ENCODE assay signal across 13 mouse cellular contexts in the genomic region with DNA sequence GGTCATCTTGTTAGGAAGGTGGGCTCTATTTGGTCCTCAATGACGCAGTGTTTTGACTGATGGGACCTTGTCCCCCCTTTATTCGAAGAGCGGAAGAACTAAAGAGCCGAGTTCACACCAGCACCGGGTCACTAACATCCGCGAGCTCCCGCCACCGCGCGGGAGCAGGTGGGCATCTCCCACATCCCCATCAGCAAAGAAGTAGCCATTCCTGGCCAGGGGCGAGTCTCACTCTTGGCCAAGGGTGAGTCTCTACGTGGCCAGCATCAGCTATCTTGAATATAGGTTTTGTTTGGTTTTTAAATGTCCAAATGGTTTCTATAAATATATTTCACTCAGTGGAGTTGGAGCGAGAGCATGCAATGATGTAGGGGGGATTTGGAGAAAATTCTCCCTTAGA. TPM values are rescaled to one million over a fixed set of nuclear protein-coding genes. Genes with fewer than 3 reads are reported as not detected.
DNase-seq lines count a peak whose midpoint lies in the region; ATAC-seq lines count a peak whose summit lies in the region.
"Had no signal": no experiment of that assay in that cellular context is flagged by ENCODE, and none has a peak within 500 bp of the region (broad histone marks: within the 10 kb centered on the region; RNA-seq: fewer than 3 reads in every experiment).

No protein-coding gene starts in this region.

- 2% methylated on average over 14 of the region's 14 CpGs for WGBS in hindbrain, embryonic 10.5 days
- WGBS in hindbrain, embryonic 11.5 days = under 1% methylated on average over 14 of the region's 14 CpGs
- WGBS in embryonic facial prominence, embryonic 12.5 days = 3% methylated on average over 14 of the region's 14 CpGs
- WGBS in hindbrain, embryonic 15.5 days = under 1% methylated on average over 14 of the region's 14 CpGs

- H3K36me3 ChIP-seq in hindbrain, embryonic 10.5 days = no peaks in the 10 kb centered on the region
- H3K36me3 ChIP-seq in hindbrain, embryonic 11.5 days (ENCODE audit: control insufficient read depth, insufficient read depth, low read length) = no peaks in the 10 kb centered on the region
- no peaks in the 10 kb centered on the region for H3K36me3 ChIP-seq in embryonic facial prominence, embryonic 12.5 days
- H3K36me3 ChIP-seq in hindbrain, embryonic 15.5 days = no peaks in the 10 kb centered on the region
- H3K36me3 ChIP-seq: heart, embryonic 12.5 days had no signal

- no peak overlapping the region for H3K4me3 ChIP-seq in hindbrain, embryonic 10.5 days
- no peak overlapping the region for H3K4me3 ChIP-seq in hindbrain, embryonic 11.5 days (ENCODE audit: low read depth, low read length)
- no peak overlapping the region for H3K4me3 ChIP-seq in embryonic facial prominence, embryonic 12.5 days
- H3K4me3 ChIP-seq in hindbrain, embryonic 15.5 days = no peak overlapping the region; the same call in 1 of the 2 replicates
- H3K4me3 ChIP-seq: heart, embryonic 12.5 days had no signal

- H3K4me1 ChIP-seq in hindbrain, embryonic 10.5 days (replicated peaks) = peaks cover 48% of the 10 kb centered on the region
- H3K4me1 ChIP-seq in hindbrain, embryonic 11.5 days (replicated peaks; ENCODE audit: control insufficient read depth, insufficient read depth, low read length) = peaks cover 5% of the 10 kb centered on the region; the same call in 1 of the 2 replicates
- peaks cover 6% of the 10 kb centered on the region; the same call in 1 of the 2 replicates for H3K4me1 ChIP-seq in embryonic facial prominence, embryonic 12.5 days
- H3K4me1 ChIP-seq in hindbrain, embryonic 15.5 days (replicated peaks) = peaks cover 28% of the 10 kb centered on the region

- DNase-seq in hindbrain, embryonic 10.5 days (ENCODE audit: low spot score) = peak; percentile 33
- no peak for DNase-seq in hindbrain, embryonic 11.5 days (ENCODE audit: low spot score)
- DNase-seq in neural tube, embryonic 10.5 days (ENCODE audit: extremely low spot score, low spot score) = peak; percentile 45
- DNase-seq in cerebellum, postnatal 10 days = no peak
- no peak for DNase-seq in ovary, postnatal 36 days (ENCODE audit: low spot score)
- DNase-seq in frontal cortex, postnatal 14 days (ENCODE audit: low spot score in 2 of 2) = no peak
- DNase-seq: cerebellum, postnatal 36 days; left cerebral cortex, postnatal 4 days; thymus, adult 18-20 months had no signal

- no peak overlapping the region for H3K27ac ChIP-seq in hindbrain, embryonic 10.5 days
- H3K27ac ChIP-seq in hindbrain, embryonic 11.5 days (ENCODE audit: low read depth, low read length) = no peak overlapping the region
- no peak overlapping the region for H3K27ac ChIP-seq in embryonic facial prominence, embryonic 12.5 days
- H3K27ac ChIP-seq in hindbrain, embryonic 15.5 days (replicated peaks) = no peak overlapping the region

- H3K4me2 ChIP-seq in hindbrain, embryonic 11.5 days (replicated peaks; ENCODE audit: low read depth, low read length) = no peak overlapping the region; the same call in 1 of the 2 replicates
- 0 out of 2 replicates have a peak overlapping the region, but pooled peaks have one; percentile 9 for H3K4me2 ChIP-seq in embryonic facial prominence, embryonic 12.5 days (replicated peaks)
- H3K4me2 ChIP-seq in hindbrain, embryonic 15.5 days = peak overlapping the region; percentile 35
- H3K4me2 ChIP-seq: heart, embryonic 12.5 days had no signal

- no peak overlapping the region for H3K9ac ChIP-seq in hindbrain, embryonic 11.5 days (ENCODE audit: low read depth, low read length)
- no peak overlapping the region for H3K9ac ChIP-seq in embryonic facial prominence, embryonic 12.5 days
- no peak overlapping the region for H3K9ac ChIP-seq in hindbrain, embryonic 15.5 days
- H3K9ac ChIP-seq: heart, embryonic 12.5 days had no signal

- H3K27me3 ChIP-seq in hindbrain, embryonic 10.5 days (ENCODE audit: insufficient read depth, poor library complexity, severe bottlenecking) = peaks cover 83% of the 10 kb centered on the region
- peaks cover 29% of the 10 kb centered on the region for H3K27me3 ChIP-seq in hindbrain, embryonic 11.5 days (ENCODE audit: control insufficient read depth, insufficient read depth, low read length)
- peaks cover 70% of the 10 kb centered on the region for H3K27me3 ChIP-seq in embryonic facial prominence, embryonic 12.5 days
- peaks cover 20% of the 10 kb centered on the region for H3K27me3 ChIP-seq in hindbrain, embryonic 15.5 days
- H3K27me3 ChIP-seq: CH12.LX had no signal

- no peak for ATAC-seq in hindbrain, embryonic 11.5 days (ENCODE audit: low FRiP score)
- no peak for ATAC-seq in embryonic facial prominence, embryonic 12.5 days (ENCODE audit: insufficient number of reproducible peaks, insufficient read depth, low FRiP score, low TSS enrichment)
- ATAC-seq in hindbrain, embryonic 15.5 days (ENCODE audit: low FRiP score, low read depth) = no peak

- H3K9me3 ChIP-seq in hindbrain, embryonic 10.5 days = no peaks in the 10 kb centered on the region
- H3K9me3 ChIP-seq in hindbrain, embryonic 11.5 days (ENCODE audit: control insufficient read depth, low read length) = no peaks in the 10 kb centered on the region
- no peaks in the 10 kb centered on the region for H3K9me3 ChIP-seq in embryonic facial prominence, embryonic 12.5 days
- no peaks in the 10 kb centered on the region for H3K9me3 ChIP-seq in hindbrain, embryonic 15.5 days
- H3K9me3 ChIP-seq: heart, embryonic 12.5 days had no signal

RNA-seq across cellular contexts. Expression of a gene that starts 6.3 kb away (rescaled TPM):
- 5.4 and 9.1 TPM in 2 replicates for polyA plus RNA-seq in hindbrain, embryonic 10.5 days (2016; fragmentation: Nextera tagmentation; extraction: Ambion mirVana)
- 14.4 and 21.3 TPM in 2 replicates for polyA plus RNA-seq in hindbrain, embryonic 11.5 days (2014; fragmentation: Nextera tagmentation; extraction: Ambion mirVana)
- 8.8 and 10.5 TPM in 2 replicates for polyA plus RNA-seq in embryonic facial prominence, embryonic 12.5 days (2016; fragmentation: Nextera tagmentation; extraction: Ambion mirVana)
- 27.4 and 35.8 TPM in 2 replicates for polyA plus RNA-seq in hindbrain, embryonic 15.5 days (2015; fragmentation: Nextera tagmentation; extraction: Ambion mirVana)

Comparison
In these comparisons a context has a peak if more than half of its experiments do, and no peak if none do; other contexts are left out.
1. DNase-seq: peak in hindbrain, embryonic 10.5 days (single experiment) and neural tube, embryonic 10.5 days (single experiment); none in hindbrain, embryonic 11.5 days (single experiment), cerebellum, postnatal 10 days (0 of 2), ovary, postnatal 36 days (single experiment) and frontal cortex, postnatal 14 days (0 of 2).